Mouse (Mus musculus): Measurements from ENCODE around the gene Olfr346.

The Olfr346 gene

GRCm38 (mm10) chr2:36685488-36685887, at the start of gene Olfr346:
Gene Olfr346, plus strand, starts transcription at chr2:36685788.
- DNase-seq (ENCODE audit: low read depth, low spot score): no peak

DNA sequence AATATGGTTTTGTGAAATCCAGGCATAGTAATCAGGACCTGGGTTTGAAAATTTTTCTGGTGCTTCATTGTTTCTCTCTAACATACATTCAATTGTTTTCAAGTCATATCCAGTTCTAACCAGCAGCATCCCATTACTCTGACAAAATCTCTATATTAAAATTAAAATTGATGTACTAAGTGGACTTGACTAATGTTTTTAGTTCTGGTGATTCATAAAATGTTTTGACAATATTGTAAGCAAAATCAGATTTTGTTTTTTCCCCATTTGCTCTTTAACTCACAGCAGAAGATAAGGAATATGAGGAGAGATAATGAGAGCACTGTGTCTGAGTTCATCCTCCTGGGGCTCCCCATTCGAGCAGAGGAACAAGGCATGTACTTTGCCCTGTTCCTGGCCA, 45.8 kb upstream of the Olfr346 start, which contains the start of gene Olfr345:
TSS of gene Olfr345 (plus strand) at position 301 of the 400 bp plus-strand sequence.
- no peak for DNase-seq (ENCODE audit: low read depth, low spot score)

GRCm38 (mm10) chr2:36731602-36732001, 46.0 kb downstream of the Olfr346 start, which contains the start of gene Olfr347:
Gene Olfr347, plus strand, starts transcription at chr2:36731902.
- no peak for DNase-seq (ENCODE audit: low read depth, low spot score)

- no peak for DNase-seq (ENCODE audit: low read depth, low spot score)
Observed at GRCm38 (mm10) chr2:36736226-36736625, 50.6 kb downstream of the Olfr346 start.

Data from embryo, embryonic 11.5 days (tissue).